13 mouse cellular contexts compared by ENCODE assay signal in genomic region chr15:11160759-11161158, GRCm38 (mm10).
A peak's percentile ranks its signal among the peaks of the same experiment; 100 is the strongest.
DNase-seq lines count a peak whose midpoint lies in the region; ATAC-seq and TF ChIP-seq lines count a peak whose summit lies in the region.
"Had no signal": no experiment of that assay in that cellular context is flagged by ENCODE, and none has a peak within 500 bp of the region (broad histone marks: within the 10 kb centered on the region; RNA-seq: fewer than 3 reads in every experiment).

No protein-coding gene starts in this region.

- no peak overlapping the region for H3K27ac ChIP-seq in kidney, postnatal 0 days
- H3K27ac ChIP-seq in CH12.LX (ENCODE audit: insufficient read depth, low read depth), result no peak overlapping the region
- H3K27ac ChIP-seq in neural tube, embryonic 11.5 days (ENCODE audit: low read depth, low read length), result no peak overlapping the region
- H3K27ac ChIP-seq: liver, embryonic 15.5 days had no signal

- TF ChIP-seq EP300 in CH12.LX (IDR thresholded peaks at IDR 0.05; ENCODE audit: low read length), result no peak

- intact Hi-C loops in heart, postnatal 14 days (cut with DNase I), result no loop called here

- no peaks in the 10 kb centered on the region for H3K9me3 ChIP-seq in kidney, postnatal 0 days (replicated peaks; ENCODE audit: low read length)
- H3K9me3 ChIP-seq in CH12.LX (replicated peaks; ENCODE audit: low read length), result no peaks in the 10 kb centered on the region
- no peaks in the 10 kb centered on the region for H3K9me3 ChIP-seq in neural tube, embryonic 11.5 days (ENCODE audit: control insufficient read depth, low read length)
- H3K9me3 ChIP-seq: liver, embryonic 15.5 days; megakaryocyte, embryonic 14.5 days had no signal

- H3K9ac ChIP-seq in kidney, postnatal 0 days (ENCODE audit: low read depth, low read length), result no peak overlapping the region
- H3K9ac ChIP-seq in CH12.LX (ENCODE audit: insufficient read depth, low read depth), result no peak overlapping the region
- no peak overlapping the region for H3K9ac ChIP-seq in neural tube, embryonic 11.5 days (ENCODE audit: low read length)
- H3K9ac ChIP-seq: liver, embryonic 15.5 days had no signal

- H3K4me2 ChIP-seq in kidney, postnatal 0 days (ENCODE audit: low read length), result no peak overlapping the region
- H3K4me2 ChIP-seq in CH12.LX (ENCODE audit: insufficient read depth, low read depth, poor library complexity, severe bottlenecking), result no peak overlapping the region
- H3K4me2 ChIP-seq in neural tube, embryonic 11.5 days (ENCODE audit: low read depth), result no peak overlapping the region
- H3K4me2 ChIP-seq: liver, embryonic 15.5 days had no signal

- dilution Hi-C loops in CH12.LX (cut with MboI; ENCODE audit: extremely low pct_ligation_motif_present, extremely low pct_unique_long_range_greater_than_20kb, low sequenced_read_pairs), result no loop called here

- H3K4me3 ChIP-seq in kidney, postnatal 0 days (replicated peaks; ENCODE audit: low read depth, low read length), result no peak overlapping the region
- H3K4me3 ChIP-seq in CH12.LX (replicated peaks in 1 of 3; ENCODE audit: low read depth in 2 of 3, low read length in 2 of 3, poor library complexity in 1 of 3), result no peak overlapping the region
- H3K4me3 ChIP-seq in neural tube, embryonic 11.5 days (ENCODE audit: low read depth, low read length), result no peak overlapping the region
- H3K4me3 ChIP-seq: liver, embryonic 15.5 days; megakaryocyte, embryonic 14.5 days had no signal

- TF ChIP-seq RAD21 in CH12.LX (IDR thresholded peaks at IDR 0.05; ENCODE audit: low read depth, low read length), result peak; percentile 76

- peak; percentile 36; the same call in 1 of the 2 replicates for ATAC-seq in kidney, postnatal 0 days (replicated peaks; ENCODE audit: low FRiP score, low read depth)
- ATAC-seq in neural tube, embryonic 11.5 days (ENCODE audit: insufficient read depth, low FRiP score, low TSS enrichment), result peak; percentile 63
- ATAC-seq: forebrain, embryonic 16.5 days; inflammation-experienced regulatory T-cells, adult 6 months had no signal

- TF ChIP-seq POLR2A in CH12.LX (IDR thresholded peaks at IDR 0.05; ENCODE audit: low read depth, low read length), result no peak

- peaks cover under 1% of the 10 kb centered on the region; the same call in 1 of the 2 replicates for H3K4me1 ChIP-seq in kidney, postnatal 0 days (replicated peaks; ENCODE audit: insufficient read depth, low read length)
- no peaks in the 10 kb centered on the region for H3K4me1 ChIP-seq in CH12.LX (ENCODE audit: control insufficient read depth in 1 of 2, insufficient read depth in 2 of 2)
- H3K4me1 ChIP-seq in neural tube, embryonic 11.5 days (ENCODE audit: control insufficient read depth, insufficient read depth, low read length), result no peaks in the 10 kb centered on the region
- H3K4me1 ChIP-seq: liver, embryonic 15.5 days; megakaryocyte, embryonic 14.5 days had no signal

- DNase-seq in kidney, postnatal 0 days (ENCODE audit: low spot score), result peak; percentile 90
- no peak for DNase-seq in kidney, postnatal 36 days
- DNase-seq in CH12.LX (ENCODE audit: extremely low read depth), result peak; percentile 35
- DNase-seq in embryo, embryonic 10.5 days (ENCODE audit: low spot score), result peak; percentile 59
- peak; percentile 38 for DNase-seq in neural tube, embryonic 11.5 days (ENCODE audit: low spot score)
- no peak for DNase-seq in Muller cell, postnatal 12 days (ENCODE audit: inconsistent ontology term)
- DNase-seq in heart, postnatal 14 days, result no peak
- DNase-seq: cerebellum, adult 18-20 months; layer of hippocampus, postnatal 36 days had no signal

- in situ Hi-C loops in CH12.LX (cut with MboI; ENCODE audit: low pct_ligation_motif_present, low pct_unique_long_range_greater_than_20kb, low sequenced_read_pairs), result loop anchor here (10.0 kb wide), 1 partner anchor 154 kb away; no protein-coding TSS in a partner anchor

- H3K36me3 ChIP-seq in kidney, postnatal 0 days (ENCODE audit: insufficient read depth, low read length), result no peaks in the 10 kb centered on the region
- H3K36me3 ChIP-seq in CH12.LX (replicated peaks in 1 of 2; ENCODE audit: control insufficient read depth in 1 of 2, insufficient read depth in 1 of 2, low read length in 1 of 2), result no peaks in the 10 kb centered on the region
- H3K36me3 ChIP-seq in neural tube, embryonic 11.5 days (ENCODE audit: control insufficient read depth, insufficient read depth, low read length), result no peaks in the 10 kb centered on the region
- H3K36me3 ChIP-seq: liver, embryonic 15.5 days had no signal

- 11% methylated on average over 2 of the region's 2 CpGs for WGBS in kidney, postnatal 0 days
- WGBS in neural tube, embryonic 11.5 days, result 32% methylated on average over 2 of the region's 2 CpGs

- peak; percentile 67 for TF ChIP-seq CTCF in kidney, postnatal 0 days (IDR thresholded peaks at IDR 0.05; ENCODE audit: low read depth)
- peak; percentile 16 to 61; a peak in 3 of 4 replicates for TF ChIP-seq CTCF in CH12.LX (conservative IDR thresholded peaks at IDR 0.05 in 1 of 2, IDR thresholded peaks at IDR 0.05 in 1 of 2; ENCODE audit: low read depth in 2 of 2, low read length in 2 of 2)

- H3K27me3 ChIP-seq in kidney, postnatal 0 days (ENCODE audit: insufficient read depth, low read length), result no peaks in the 10 kb centered on the region
- no peaks in the 10 kb centered on the region for H3K27me3 ChIP-seq in CH12.LX (replicated peaks)
- H3K27me3 ChIP-seq in neural tube, embryonic 11.5 days (ENCODE audit: control insufficient read depth, insufficient read depth, low read length), result no peaks in the 10 kb centered on the region
- H3K27me3 ChIP-seq: liver, embryonic 15.5 days; megakaryocyte, embryonic 14.5 days had no signal

- no peaks in the 10 kb centered on the region for H3K79me2 ChIP-seq in CH12.LX (replicated peaks; ENCODE audit: control insufficient read depth, extremely low read depth, insufficient read depth, poor library complexity, severe bottlenecking)

TF ChIP-seq in CH12.LX, 34 proteins besides CTCF, POLR2A, EP300 and RAD21:
- TF ChIP-seq HCFC1 (IDR thresholded peaks at IDR 0.05; ENCODE audit: low read depth, low read length) (no peak), MAZ (IDR thresholded peaks at IDR 0.05; ENCODE audit: low read depth, low read length) (no peak), POLR2AphosphoS2 (IDR thresholded peaks at IDR 0.05; ENCODE audit: low read depth, low read length) (no peak), GABPA (IDR thresholded peaks at IDR 0.05; ENCODE audit: insufficient replicate concordance, low read depth, low read length) (no peak), CHD2 (IDR thresholded peaks at IDR 0.05; ENCODE audit: low read length) (no peak), UBTF (IDR thresholded peaks at IDR 0.05; ENCODE audit: low read depth, low read length) (no peak), IRF4 (IDR thresholded peaks at IDR 0.05; ENCODE audit: low read depth, low read length) (no peak), USF2 (conservative IDR thresholded peaks at IDR 0.05; ENCODE audit: low read depth, low read length) (no peak), SMC3 (IDR thresholded peaks at IDR 0.05; ENCODE audit: low read depth, low read length) (peak; percentile 77), JUND (conservative IDR thresholded peaks at IDR 0.05; ENCODE audit: low read depth, low read length) (no peak), BHLHE40 (IDR thresholded peaks at IDR 0.05; ENCODE audit: low read depth, low read length) (no peak), PAX5 (IDR thresholded peaks at IDR 0.05; ENCODE audit: low read length) (no peak), USF1 (IDR thresholded peaks at IDR 0.05; ENCODE audit: low read depth, low read length) (no peak), JUN (IDR thresholded peaks at IDR 0.05; ENCODE audit: insufficient read depth, low read depth, low read length) (no peak), TCF12 (IDR thresholded peaks at IDR 0.05; ENCODE audit: low read depth, low read length) (no peak), ZC3H11A (IDR thresholded peaks at IDR 0.05; ENCODE audit: low read depth, low read length) (peak; percentile 21; the same call in 1 of the 2 replicates), RCOR1 (conservative IDR thresholded peaks at IDR 0.05; ENCODE audit: low read depth, low read length) (no peak)

Comparison
In these comparisons a context has a peak if more than half of its experiments do, and no peak if none do; other contexts are left out.
1. DNase-seq: peak in kidney, postnatal 0 days (single experiment), CH12.LX (single experiment), embryo, embryonic 10.5 days (single experiment) and neural tube, embryonic 11.5 days (single experiment); none in kidney, postnatal 36 days (0 of 2), Muller cell, postnatal 12 days (single experiment) and heart, postnatal 14 days (0 of 2).